ENCODE assay signal across 8 mouse cellular contexts in genomic region chr8:125909661-125910364, GRCm38 (mm10). TPM values are rescaled to one million over a fixed set of nuclear protein-coding genes. Genes with fewer than 3 reads are reported as not detected.
DNase-seq lines count a peak whose midpoint lies in the region; ATAC-seq and TF ChIP-seq lines count a peak whose summit lies in the region.

No protein-coding gene starts in this region.

- no peaks in the 10 kb centered on the region for H3K4me1 ChIP-seq in G1E (ENCODE audit: insufficient read depth, low read depth, low read length)
- H3K4me1 ChIP-seq in embryonic facial prominence, embryonic 10.5 days = peaks cover 21% of the 10 kb centered on the region
- H3K4me1 ChIP-seq in heart, postnatal 0 days (ENCODE audit: control insufficient read depth, insufficient read depth) = peaks cover 11% of the 10 kb centered on the region; the same call in 1 of the 2 replicates
- H3K4me1 ChIP-seq in midbrain, embryonic 11.5 days (ENCODE audit: control insufficient read depth, insufficient read depth, low read length) = peaks cover 11% of the 10 kb centered on the region

- no peaks in the 10 kb centered on the region for H3K27me3 ChIP-seq in G1E (ENCODE audit: insufficient read depth, low read length)
- H3K27me3 ChIP-seq in embryonic facial prominence, embryonic 10.5 days (replicated peaks; ENCODE audit: low read depth, poor library complexity, severe bottlenecking) = peaks cover 77% of the 10 kb centered on the region
- H3K27me3 ChIP-seq in heart, postnatal 0 days (ENCODE audit: control insufficient read depth, insufficient read depth, low read length) = peaks cover 48% of the 10 kb centered on the region
- H3K27me3 ChIP-seq in midbrain, embryonic 11.5 days (ENCODE audit: control insufficient read depth, insufficient read depth, low read length) = peaks cover 53% of the 10 kb centered on the region

- no peak for TF ChIP-seq EP300 in heart, postnatal 0 days (IDR thresholded peaks at IDR 0.05; ENCODE audit: low read depth)

- H3K4me3 ChIP-seq in G1E (ENCODE audit: low read depth, low read length) = peak overlapping the region; percentile 16; the same call in 1 of the 2 replicates
- peak overlapping the region; percentile 69 for H3K4me3 ChIP-seq in embryonic facial prominence, embryonic 10.5 days
- H3K4me3 ChIP-seq in heart, postnatal 0 days (ENCODE audit: low read depth, low read length) = peak overlapping the region; percentile 62
- peak overlapping the region; percentile 43 for H3K4me3 ChIP-seq in midbrain, embryonic 11.5 days (ENCODE audit: low read depth, low read length)

- no peak for ATAC-seq in G1E (ENCODE audit: extremely low read depth, insufficient number of reproducible peaks, low FRiP score, poor library complexity, severe bottlenecking)
- ATAC-seq in heart, postnatal 0 days (ENCODE audit: insufficient read depth, low read depth) = peak; percentile 45
- ATAC-seq in midbrain, embryonic 11.5 days (ENCODE audit: low FRiP score) = no peak

- H3K4me2 ChIP-seq in heart, postnatal 0 days (ENCODE audit: low read depth, low read length) = peak overlapping the region; percentile 93
- H3K4me2 ChIP-seq in midbrain, embryonic 11.5 days = peak overlapping the region; percentile 90

- peaks cover 82% of the 10 kb centered on the region for H3K9me3 ChIP-seq in G1E (replicated peaks)
- H3K9me3 ChIP-seq in embryonic facial prominence, embryonic 10.5 days = no peaks in the 10 kb centered on the region
- H3K9me3 ChIP-seq in heart, postnatal 0 days (replicated peaks; ENCODE audit: control insufficient read depth, low read length) = no peaks in the 10 kb centered on the region
- no peaks in the 10 kb centered on the region for H3K9me3 ChIP-seq in midbrain, embryonic 11.5 days (ENCODE audit: control insufficient read depth, low read length)

- no peak for DNase-seq in G1E (ENCODE audit: low spot score)
- DNase-seq in embryonic facial prominence, embryonic 10.5 days (ENCODE audit: low spot score) = peak; percentile 51
- DNase-seq in heart, postnatal 0 days (ENCODE audit: low spot score) = peak; percentile 9
- DNase-seq in kidney, postnatal 25 days = peak; percentile 90 to 97
- peak; percentile 90 for DNase-seq in midbrain, embryonic 11.5 days (ENCODE audit: low spot score, missing footprints)
- peak; percentile 52 to 69 for DNase-seq in urinary bladder, postnatal 36 days (ENCODE audit: low spot score in 2 of 2)
- no peak for DNase-seq in left cerebral cortex, postnatal 10 days (ENCODE audit: extremely low spot score in 1 of 2, low spot score in 2 of 2)
- DNase-seq in right cerebral cortex, postnatal 10 days (ENCODE audit: low spot score in 2 of 2) = no peak

- peak overlapping the region; percentile 38; the same call in 1 of the 2 replicates for H3K9ac ChIP-seq in heart, postnatal 0 days (replicated peaks; ENCODE audit: low read depth, low read length)
- H3K9ac ChIP-seq in midbrain, embryonic 11.5 days (ENCODE audit: low read length) = no peak overlapping the region

- no peak overlapping the region for H3K27ac ChIP-seq in embryonic facial prominence, embryonic 10.5 days (replicated peaks)
- H3K27ac ChIP-seq in heart, postnatal 0 days (ENCODE audit: low read depth) = no peak overlapping the region
- no peak overlapping the region for H3K27ac ChIP-seq in midbrain, embryonic 11.5 days (ENCODE audit: low read depth, low read length)

- TF ChIP-seq CTCF in G1E (IDR thresholded peaks at IDR 0.05; ENCODE audit: low read depth, low read length) = no peak
- TF ChIP-seq CTCF in heart, postnatal 0 days (IDR thresholded peaks at IDR 0.05; ENCODE audit: low read depth) = no peak

- intact Hi-C loops in left cerebral cortex, postnatal 10 days (cut with DNase I) = no loop called here

- H3K36me3 ChIP-seq in G1E (replicated peaks) = no peaks in the 10 kb centered on the region
- H3K36me3 ChIP-seq in embryonic facial prominence, embryonic 10.5 days (replicated peaks) = no peaks in the 10 kb centered on the region
- H3K36me3 ChIP-seq in heart, postnatal 0 days (replicated peaks; ENCODE audit: control insufficient read depth, insufficient read depth, low read length) = no peaks in the 10 kb centered on the region
- no peaks in the 10 kb centered on the region for H3K36me3 ChIP-seq in midbrain, embryonic 11.5 days (ENCODE audit: control insufficient read depth, insufficient read depth, low read length)

- WGBS in embryonic facial prominence, embryonic 10.5 days = 5% methylated on average over 30 of the region's 30 CpGs
- 5% methylated on average over 30 of the region's 30 CpGs for WGBS in heart, postnatal 0 days
- 4% methylated on average over 30 of the region's 30 CpGs for WGBS in midbrain, embryonic 11.5 days

RNA-seq across cellular contexts. Expression of gene Map3k21, which starts 0.4 kb away (rescaled TPM):
- total RNA-seq in G1E (2014; fragmentation: Nextera tagmentation) (not detected in 2 replicates), G1E (2017) (0.05 TPM in 1 of 2 replicates, not detected in the other)
- polyA plus RNA-seq in G1E (2012) = not detected in 2 replicates
- 0.04 and 0.06 TPM in 2 replicates for polyA plus RNA-seq in embryonic facial prominence, embryonic 10.5 days (2016; fragmentation: Nextera tagmentation; extraction: Ambion mirVana)
- 0.34 and 1.2 TPM in 2 replicates for total RNA-seq in heart, postnatal 0 days (2014; rRNA removed; ENCODE audit: low replicate concordance)
- 0.07 and 0.14 TPM in 2 replicates for polyA plus RNA-seq in heart, postnatal 0 days (2015; fragmentation: Nextera tagmentation; extraction: Ambion mirVana)
- polyA plus RNA-seq in midbrain, embryonic 11.5 days (2014; fragmentation: Nextera tagmentation; extraction: Ambion mirVana) = 0.03 and 0.11 TPM in 2 replicates
- total RNA-seq in left cerebral cortex, postnatal 10 days (2021) = 1 to 10 TPM; 2.8 TPM

RNA-seq across cellular contexts. Expression of gene Pcnx2, which starts 11.7 kb away (rescaled TPM):
- total RNA-seq in G1E (2014; fragmentation: Nextera tagmentation) = not detected in 2 replicates
- total RNA-seq in G1E (2017) = 0.12 and 0.16 TPM in 2 replicates
- polyA plus RNA-seq in G1E (2012) = not detected in 2 replicates
- 0.10 and 0.15 TPM in 2 replicates for polyA plus RNA-seq in embryonic facial prominence, embryonic 10.5 days (2016; fragmentation: Nextera tagmentation; extraction: Ambion mirVana)
- total RNA-seq in heart, postnatal 0 days (2014; rRNA removed; ENCODE audit: low replicate concordance) = 0.04 and 0.12 TPM in 2 replicates
- 0.16 and 0.22 TPM in 2 replicates for polyA plus RNA-seq in heart, postnatal 0 days (2015; fragmentation: Nextera tagmentation; extraction: Ambion mirVana)
- polyA plus RNA-seq in midbrain, embryonic 11.5 days (2014; fragmentation: Nextera tagmentation; extraction: Ambion mirVana) = 0.40 and 0.74 TPM in 2 replicates
- total RNA-seq in left cerebral cortex, postnatal 10 days (2021) = 10 to 100 TPM; 48.6 to 55.8 TPM

Comparison
In these comparisons a context has a peak if more than half of its experiments do, and no peak if none do; other contexts are left out.
1. DNase-seq: peak in embryonic facial prominence, embryonic 10.5 days (single experiment), heart, postnatal 0 days (single experiment), kidney, postnatal 25 days (2 of 2), midbrain, embryonic 11.5 days (single experiment) and urinary bladder, postnatal 36 days (2 of 2); none in G1E (single experiment), left cerebral cortex, postnatal 10 days (0 of 2) and right cerebral cortex, postnatal 10 days (0 of 2).
2. H3K4me3 ChIP-seq: peak in every context shown above with its lines; median percentile 69 in embryonic facial prominence, embryonic 10.5 days; 62 in heart, postnatal 0 days; 43 in midbrain, embryonic 11.5 days; 16 in G1E.